Mouse (Mus musculus): ENCODE measurements around the gene Acadsb. TPM values are rescaled to one million over a fixed set of nuclear protein-coding genes. Genes with fewer than 3 reads are reported as not detected.

The Acadsb gene
- polyA plus RNA-seq, 1 experiment from 2014 or later, result 67.8 TPM

GRCm38 (mm10) chr7:131427331-131427730 is 16.9 kb downstream of the Acadsb start:
- Histone ChIP-seq H3K4me1 (replicated peaks; ENCODE audit: control insufficient read depth, insufficient read depth, low read length) (no peaks in the 10 kb centered on the region), H3K9ac (ENCODE audit: low read length) (no peak overlapping the region), H3K4me2 (ENCODE audit: low read length) (no peak overlapping the region), H3K9me3 (ENCODE audit: control insufficient read depth, low read length) (no peaks in the 10 kb centered on the region), H3K27me3 (replicated peaks; ENCODE audit: control insufficient read depth, insufficient read depth, low read length) (no peaks in the 10 kb centered on the region), H3K36me3 (ENCODE audit: control insufficient read depth, insufficient read depth, low read length) (peaks cover 48% of the 10 kb centered on the region), H3K27ac (ENCODE audit: low read depth) (no peak overlapping the region), H3K4me3 (ENCODE audit: low read depth, low read length) (no peak overlapping the region)
- ATAC-seq (replicated peaks; ENCODE audit: low FRiP score, low TSS enrichment, low read depth) (no peak), DNase-seq (ENCODE audit: low spot score) (no peak)
- WGBS, result 86% methylated on average over 5 of the region's 5 CpGs

GRCm38 (mm10) chr7:131432244-131432643 is 21.8 kb downstream of the Acadsb start:
- ATAC-seq (replicated peaks; ENCODE audit: low FRiP score, low TSS enrichment, low read depth), result no peak
- H3K27me3 ChIP-seq (replicated peaks; ENCODE audit: control insufficient read depth, insufficient read depth, low read length), result no peaks in the 10 kb centered on the region
- no peak overlapping the region for H3K27ac ChIP-seq (ENCODE audit: low read depth)
- H3K4me2 ChIP-seq (ENCODE audit: low read length), result no peak overlapping the region
- no peak overlapping the region for H3K9ac ChIP-seq (ENCODE audit: low read length)
- DNase-seq (ENCODE audit: low spot score), result peak; percentile 55
- no peak overlapping the region for H3K4me3 ChIP-seq (ENCODE audit: low read depth, low read length)
- no peaks in the 10 kb centered on the region for H3K9me3 ChIP-seq (ENCODE audit: control insufficient read depth, low read length)
- no peaks in the 10 kb centered on the region for H3K4me1 ChIP-seq (replicated peaks; ENCODE audit: control insufficient read depth, insufficient read depth, low read length)
- peaks cover 54% of the 10 kb centered on the region for H3K36me3 ChIP-seq (ENCODE audit: control insufficient read depth, insufficient read depth, low read length)
- 32% methylated on average over 1 of the region's 1 CpGs for WGBS

- Histone ChIP-seq H3K4me1 (replicated peaks; ENCODE audit: control insufficient read depth, insufficient read depth, low read length) (no peaks in the 10 kb centered on the region), H3K4me3 (ENCODE audit: low read depth, low read length) (no peak overlapping the region), H3K27ac (ENCODE audit: low read depth) (no peak overlapping the region), H3K27me3 (replicated peaks; ENCODE audit: control insufficient read depth, insufficient read depth, low read length) (no peaks in the 10 kb centered on the region), H3K4me2 (ENCODE audit: low read length) (no peak overlapping the region), H3K36me3 (ENCODE audit: control insufficient read depth, insufficient read depth, low read length) (peaks cover 40% of the 10 kb centered on the region), H3K9me3 (ENCODE audit: control insufficient read depth, low read length) (no peaks in the 10 kb centered on the region), H3K9ac (ENCODE audit: low read length) (no peak overlapping the region)
- WGBS, result 81% methylated on average over 1 of the region's 1 CpGs
- DNase-seq (ENCODE audit: low spot score) (no peak), ATAC-seq (replicated peaks; ENCODE audit: low FRiP score, low TSS enrichment, low read depth) (no peak)
Observed at GRCm38 (mm10) chr7:131434276-131434675, 23.9 kb downstream of the Acadsb start.

GRCm38 (mm10) chr7:131437051-131437450 is 26.6 kb downstream of the Acadsb start:
- ATAC-seq (replicated peaks; ENCODE audit: low FRiP score, low TSS enrichment, low read depth), result no peak
- H3K9me3 ChIP-seq (ENCODE audit: control insufficient read depth, low read length), result no peaks in the 10 kb centered on the region
- WGBS, result 59% methylated on average over 3 of the region's 3 CpGs

GRCm38 (mm10) chr7:131456714-131457113 is 46.3 kb downstream of the Acadsb start:
- H3K36me3 ChIP-seq (ENCODE audit: control insufficient read depth, insufficient read depth, low read length), result no peaks in the 10 kb centered on the region
- no peak overlapping the region for H3K9ac ChIP-seq (ENCODE audit: low read length)
- no peak overlapping the region for H3K4me3 ChIP-seq (ENCODE audit: low read depth, low read length)
- no peaks in the 10 kb centered on the region for H3K27me3 ChIP-seq (replicated peaks; ENCODE audit: control insufficient read depth, insufficient read depth, low read length)
- WGBS, result 81% methylated on average over 5 of the region's 5 CpGs
- no peak overlapping the region for H3K4me2 ChIP-seq (ENCODE audit: low read length)
- H3K9me3 ChIP-seq (ENCODE audit: control insufficient read depth, low read length), result no peaks in the 10 kb centered on the region
- no peaks in the 10 kb centered on the region for H3K4me1 ChIP-seq (replicated peaks; ENCODE audit: control insufficient read depth, insufficient read depth, low read length)
- H3K27ac ChIP-seq (ENCODE audit: low read depth), result no peak overlapping the region
- DNase-seq (ENCODE audit: low spot score), result no peak
- ATAC-seq (replicated peaks; ENCODE audit: low FRiP score, low TSS enrichment, low read depth), result no peak

More at GRCm38 (mm10) chr7:131437051-131437450, 26.6 kb downstream of the Acadsb start:
- Histone ChIP-seq H3K27ac (ENCODE audit: low read depth) (no peak overlapping the region), H3K36me3 (ENCODE audit: control insufficient read depth, insufficient read depth, low read length) (peaks cover 26% of the 10 kb centered on the region; the same call in 1 of the 2 replicates), H3K9ac (ENCODE audit: low read length) (no peak overlapping the region), H3K4me3 (ENCODE audit: low read depth, low read length) (no peak overlapping the region), H3K4me2 (ENCODE audit: low read length) (no peak overlapping the region), H3K27me3 (replicated peaks; ENCODE audit: control insufficient read depth, insufficient read depth, low read length) (no peaks in the 10 kb centered on the region), H3K4me1 (replicated peaks; ENCODE audit: control insufficient read depth, insufficient read depth, low read length) (no peaks in the 10 kb centered on the region)
- no peak for DNase-seq (ENCODE audit: low spot score)

- H3K27me3 ChIP-seq (replicated peaks; ENCODE audit: control insufficient read depth, insufficient read depth, low read length), result no peaks in the 10 kb centered on the region
- no peak overlapping the region for H3K4me2 ChIP-seq (ENCODE audit: low read length)
- H3K36me3 ChIP-seq (ENCODE audit: control insufficient read depth, insufficient read depth, low read length), result no peaks in the 10 kb centered on the region
- no peak overlapping the region for H3K4me3 ChIP-seq (ENCODE audit: low read depth, low read length)
- DNase-seq (ENCODE audit: low spot score), result no peak
- H3K9ac ChIP-seq (ENCODE audit: low read length), result no peak overlapping the region
- no peak for ATAC-seq (replicated peaks; ENCODE audit: low FRiP score, low TSS enrichment, low read depth)
- H3K27ac ChIP-seq (ENCODE audit: low read depth), result no peak overlapping the region
- H3K4me1 ChIP-seq (replicated peaks; ENCODE audit: control insufficient read depth, insufficient read depth, low read length), result no peaks in the 10 kb centered on the region
- WGBS, result 66% methylated on average over 3 of the region's 3 CpGs
- no peaks in the 10 kb centered on the region for H3K9me3 ChIP-seq (ENCODE audit: control insufficient read depth, low read length)
Observed at GRCm38 (mm10) chr7:131465117-131465601, 54.8 kb downstream of the Acadsb start.

- H3K4me1 ChIP-seq (replicated peaks; ENCODE audit: control insufficient read depth, insufficient read depth, low read length), result no peaks in the 10 kb centered on the region
- no peak overlapping the region for H3K4me2 ChIP-seq (ENCODE audit: low read length)
- H3K36me3 ChIP-seq (ENCODE audit: control insufficient read depth, insufficient read depth, low read length), result no peaks in the 10 kb centered on the region
- DNase-seq (ENCODE audit: low spot score), result no peak
- no peak overlapping the region for H3K27ac ChIP-seq (ENCODE audit: low read depth)
- ATAC-seq (replicated peaks; ENCODE audit: low FRiP score, low TSS enrichment, low read depth), result no peak
- 61% methylated on average over 3 of the region's 3 CpGs for WGBS
- no peak overlapping the region for H3K9ac ChIP-seq (ENCODE audit: low read length)
- H3K4me3 ChIP-seq (ENCODE audit: low read depth, low read length), result no peak overlapping the region
- no peaks in the 10 kb centered on the region for H3K27me3 ChIP-seq (replicated peaks; ENCODE audit: control insufficient read depth, insufficient read depth, low read length)
- no peaks in the 10 kb centered on the region for H3K9me3 ChIP-seq (ENCODE audit: control insufficient read depth, low read length)
Observed at GRCm38 (mm10) chr7:131465735-131466134, 55.3 kb downstream of the Acadsb start.

- no peaks in the 10 kb centered on the region for H3K9me3 ChIP-seq (ENCODE audit: control insufficient read depth, low read length)
- no peaks in the 10 kb centered on the region for H3K4me1 ChIP-seq (replicated peaks; ENCODE audit: control insufficient read depth, insufficient read depth, low read length)
- H3K9ac ChIP-seq (ENCODE audit: low read length), result no peak overlapping the region
- no peak overlapping the region for H3K27ac ChIP-seq (ENCODE audit: low read depth)
- H3K36me3 ChIP-seq (ENCODE audit: control insufficient read depth, insufficient read depth, low read length), result no peaks in the 10 kb centered on the region
- ATAC-seq (replicated peaks; ENCODE audit: low FRiP score, low TSS enrichment, low read depth), result no peak
- DNase-seq (ENCODE audit: low spot score), result no peak
- WGBS, result 84% methylated on average over 3 of the region's 3 CpGs
- no peaks in the 10 kb centered on the region for H3K27me3 ChIP-seq (replicated peaks; ENCODE audit: control insufficient read depth, insufficient read depth, low read length)
- no peak overlapping the region for H3K4me3 ChIP-seq (ENCODE audit: low read depth, low read length)
- no peak overlapping the region for H3K4me2 ChIP-seq (ENCODE audit: low read length)
Observed at GRCm38 (mm10) chr7:131467312-131467711, 56.9 kb downstream of the Acadsb start.

- 70% methylated on average over 3 of the region's 3 CpGs for WGBS
- H3K4me2 ChIP-seq (ENCODE audit: low read length), result no peak overlapping the region
- no peak for DNase-seq (ENCODE audit: low spot score)
- no peak for ATAC-seq (replicated peaks; ENCODE audit: low FRiP score, low TSS enrichment, low read depth)
- H3K36me3 ChIP-seq (ENCODE audit: control insufficient read depth, insufficient read depth, low read length), result no peaks in the 10 kb centered on the region
- no peaks in the 10 kb centered on the region for H3K9me3 ChIP-seq (ENCODE audit: control insufficient read depth, low read length)
- H3K9ac ChIP-seq (ENCODE audit: low read length), result no peak overlapping the region
- no peak overlapping the region for H3K27ac ChIP-seq (ENCODE audit: low read depth)
- H3K4me3 ChIP-seq (ENCODE audit: low read depth, low read length), result no peak overlapping the region
- H3K4me1 ChIP-seq (replicated peaks; ENCODE audit: control insufficient read depth, insufficient read depth, low read length), result no peaks in the 10 kb centered on the region
- H3K27me3 ChIP-seq (replicated peaks; ENCODE audit: control insufficient read depth, insufficient read depth, low read length), result no peaks in the 10 kb centered on the region
Observed at GRCm38 (mm10) chr7:131469506-131469905, 59.1 kb downstream of the Acadsb start.
